Mouse (Mus musculus) CH12.LX (cell line): ENCODE measurements around the gene Psmc3ip. TPM values are rescaled to one million over a fixed set of nuclear protein-coding genes. Genes with fewer than 3 reads are reported as not detected.

Experiments
- DNase-seq: peaks from one replicate; pipeline ENCODE4 v3.0.0-alpha.2; 2013; ENCODE audit errors: extremely low read depth
- H3K27ac ChIP-seq: 2 replicates; pipeline ENCODE4 v1.5.1; 2012; ENCODE audit warnings: low read depth, mild to moderate bottlenecking, control low read depth, moderate library complexity; ENCODE audit not compliant: insufficient read depth
- H3K27me3 ChIP-seq: replicated peaks from 2 replicates; pipeline ENCODE3; 2012; ENCODE audit warnings: inconsistent platforms
- H3K36me3 ChIP-seq, 2 experiments: replicated peaks in 1 of 2; 2 replicates each; pipeline versions ENCODE3 to v1.6.1; 2012; ENCODE audit warnings: inconsistent platforms in 1 of 2, low read length in 1 of 2, mild to moderate bottlenecking in 1 of 2, mixed read lengths in 1 of 2, moderate library complexity in 1 of 2; ENCODE audit not compliant: control insufficient read depth in 1 of 2, insufficient read depth in 1 of 2
- H3K4me1 ChIP-seq, 2 experiments: 2 replicates each; pipeline ENCODE4 v1.6.1; 2012; ENCODE audit warnings: inconsistent platforms in 1 of 2, moderate library complexity in 1 of 2; ENCODE audit not compliant: insufficient read depth in 2 of 2, control insufficient read depth in 1 of 2
- H3K4me2 ChIP-seq: 2 replicates; pipeline ENCODE4 v1.6.1; 2012; ENCODE audit warnings: low read depth, mild to moderate bottlenecking, control low read depth; ENCODE audit not compliant: poor library complexity, insufficient read depth, severe bottlenecking
- H3K4me3 ChIP-seq, 3 experiments: fragments of 150-350 bp in 1 of 3; sonication (generic) in 1 of 3; replicated peaks in 1 of 3; 2 replicates each; pipeline versions ENCODE3 to v1.5.1; 2011 to 2012; ENCODE audit warnings: low read depth in 2 of 3, low read length in 2 of 3, mild to moderate bottlenecking in 2 of 3, moderate library complexity in 2 of 3, control low read depth in 1 of 3, improper control_type of control experiment in 1 of 3, inconsistent platforms in 1 of 3, mixed read lengths in 1 of 3; ENCODE audit not compliant: poor library complexity in 1 of 3
- H3K79me2 ChIP-seq: replicated peaks from 2 replicates; pipeline ENCODE4 v1.6.1; 2012; ENCODE audit warnings: mild to moderate bottlenecking, moderate library complexity; ENCODE audit not compliant: control insufficient read depth, poor library complexity, insufficient read depth, severe bottlenecking; ENCODE audit errors: extremely low read depth
- H3K9ac ChIP-seq: 2 replicates; pipeline ENCODE4 v1.6.1; 2012; ENCODE audit warnings: low read depth, mild to moderate bottlenecking, control low read depth, moderate library complexity; ENCODE audit not compliant: insufficient read depth
- H3K9me3 ChIP-seq: replicated peaks from 2 replicates; pipeline ENCODE3; 2012; ENCODE audit warnings: low read length, inconsistent platforms, mixed read lengths
- BHLHE40 ChIP-seq: IDR thresholded peaks from 2 replicates; pipeline ENCODE4 v1.6.1; 2011; ENCODE audit warnings: mild to moderate bottlenecking, low read depth, low read length, improper control_type of control experiment
- CHD1 ChIP-seq: IDR thresholded peaks from 2 replicates; pipeline ENCODE4 v1.6.1; 2012; ENCODE audit warnings: low read depth, low read length, improper control_type of control experiment, inconsistent platforms
- ELF1 ChIP-seq: IDR thresholded peaks from 2 replicates; pipeline ENCODE4 v1.6.1; 2014; ENCODE audit warnings: low read depth, mild to moderate bottlenecking, inconsistent platforms, low read length, improper control_type of control experiment
- GABPA ChIP-seq: IDR thresholded peaks from 2 replicates; pipeline ENCODE4 v1.6.1; 2012; ENCODE audit warnings: low read depth, low read length, improper control_type of control experiment, inconsistent platforms; ENCODE audit not compliant: insufficient replicate concordance
- HCFC1 ChIP-seq: IDR thresholded peaks from 2 replicates; pipeline ENCODE4 v1.6.1; 2012; ENCODE audit warnings: low read depth, mild to moderate bottlenecking, inconsistent platforms, low read length, improper control_type of control experiment
- IRF4 ChIP-seq: IDR thresholded peaks from 2 replicates; pipeline ENCODE4 v1.6.1; 2014; ENCODE audit warnings: low read depth, mild to moderate bottlenecking, inconsistent platforms, low read length, improper control_type of control experiment
- JUND ChIP-seq: conservative IDR thresholded peaks from 2 replicates; pipeline ENCODE4 v1.6.1; 2011; ENCODE audit warnings: low read depth, low read length, improper control_type of control experiment
- KAT2A ChIP-seq: IDR thresholded peaks from 2 replicates; pipeline ENCODE4 v1.6.1; 2012; ENCODE audit warnings: low read length, improper control_type of control experiment, inconsistent platforms; ENCODE audit not compliant: insufficient replicate concordance
- MAFK ChIP-seq: IDR thresholded peaks from 2 replicates; pipeline ENCODE4 v1.6.1; 2011; ENCODE audit warnings: low read length, improper control_type of control experiment; ENCODE audit not compliant: insufficient replicate concordance
- MAX ChIP-seq: IDR thresholded peaks from 2 replicates; pipeline ENCODE4 v1.6.1; 2011; ENCODE audit warnings: low read length, improper control_type of control experiment
- MEF2A ChIP-seq: IDR thresholded peaks from 2 replicates; pipeline ENCODE4 v1.6.1; 2014; ENCODE audit warnings: low read depth, mild to moderate bottlenecking, inconsistent platforms, low read length, improper control_type of control experiment, borderline replicate concordance
- MXI1 ChIP-seq: IDR thresholded peaks from 2 replicates; pipeline ENCODE4 v1.6.1; 2011; ENCODE audit warnings: mild to moderate bottlenecking, low read depth, low read length, improper control_type of control experiment
- MYC ChIP-seq: IDR thresholded peaks from 2 replicates; pipeline ENCODE4 v1.6.1; 2011; ENCODE audit warnings: low read depth, mild to moderate bottlenecking, improper control_type of control experiment, low read length
- PAX5 ChIP-seq: IDR thresholded peaks from 2 replicates; pipeline ENCODE4 v1.6.1; 2012; ENCODE audit warnings: low read length, inconsistent platforms, mixed read lengths
- RAD21 ChIP-seq: IDR thresholded peaks from 2 replicates; pipeline ENCODE4 v1.6.1; 2011; ENCODE audit warnings: low read depth, mild to moderate bottlenecking, low read length, improper control_type of control experiment, moderate library complexity
- SIN3A ChIP-seq: IDR thresholded peaks from 2 replicates; pipeline ENCODE4 v1.6.1; 2012; ENCODE audit warnings: low read length, improper control_type of control experiment, inconsistent platforms
- TBP ChIP-seq: conservative IDR thresholded peaks from 2 replicates; pipeline ENCODE4 v1.6.1; 2011; ENCODE audit warnings: low read depth, low read length, improper control_type of control experiment
- TCF12 ChIP-seq: IDR thresholded peaks from 2 replicates; pipeline ENCODE4 v1.6.1; 2014; ENCODE audit warnings: low read depth, mild to moderate bottlenecking, inconsistent platforms, low read length, improper control_type of control experiment
- USF2 ChIP-seq: conservative IDR thresholded peaks from 2 replicates; pipeline ENCODE4 v1.6.1; 2011; ENCODE audit warnings: low read depth, low read length, improper control_type of control experiment
- ZC3H11A ChIP-seq: IDR thresholded peaks from 2 replicates; pipeline ENCODE4 v1.6.1; 2012; ENCODE audit warnings: low read depth, mild to moderate bottlenecking, inconsistent platforms, low read length, improper control_type of control experiment
- ZKSCAN1 ChIP-seq: IDR thresholded peaks from 2 replicates; pipeline ENCODE4 v1.6.1; 2012; ENCODE audit warnings: low read depth, inconsistent platforms, low read length, improper control_type of control experiment, borderline replicate concordance
- ZMIZ1 ChIP-seq: IDR thresholded peaks from 2 replicates; pipeline ENCODE4 v1.6.1; 2012; ENCODE audit warnings: low read depth, mild to moderate bottlenecking, inconsistent platforms, low read length, improper control_type of control experiment
- ZNF384 ChIP-seq: IDR thresholded peaks from 2 replicates; pipeline ENCODE4 v1.6.1; 2012; ENCODE audit warnings: low read depth, low read length, improper control_type of control experiment, inconsistent platforms
- dilution Hi-C: fragments of 300-500 bp; cut with MboI; formaldehyde crosslinking; loops from 2 replicates; pipeline ENCODE4 v1.14.3; 2020; ENCODE audit warnings: low sequenced_read_pairs; ENCODE audit not compliant: extremely low pct_unique_long_range_greater_than_20kb, extremely low pct_ligation_motif_present
- in situ Hi-C: fragments of 300-500 bp; cut with MboI; formaldehyde crosslinking; loops from 3 replicates; pipeline ENCODE4 v1.14.3; 2019; ENCODE audit warnings: low sequenced_read_pairs, low pct_ligation_motif_present, low pct_unique_long_range_greater_than_20kb, mixed read lengths
- polyA plus RNA-seq: library from polyadenylated mRNA; unstranded; fragments of >175 nt; gene quantifications from 2 replicates; pipeline ENCODE4 v1.2.1, GENCODE M21; 2012; ENCODE audit warnings: low read depth; ENCODE audit not compliant: insufficient read length
- total RNA-seq, 2 experiments: library from RNA; depleted of rRNA; stranded (reverse); fragments of 300-350 nt in 1 of 2; fragments of >200 nt in 1 of 2; gene quantifications; 2 replicates each; pipeline ENCODE4 v1.2.3; 2012 to 2014

Psmc3ip gene
- total and polyA plus RNA-seq, 3 experiments, result 63.7 to 89.9 (median 85.9) TPM

DNA sequence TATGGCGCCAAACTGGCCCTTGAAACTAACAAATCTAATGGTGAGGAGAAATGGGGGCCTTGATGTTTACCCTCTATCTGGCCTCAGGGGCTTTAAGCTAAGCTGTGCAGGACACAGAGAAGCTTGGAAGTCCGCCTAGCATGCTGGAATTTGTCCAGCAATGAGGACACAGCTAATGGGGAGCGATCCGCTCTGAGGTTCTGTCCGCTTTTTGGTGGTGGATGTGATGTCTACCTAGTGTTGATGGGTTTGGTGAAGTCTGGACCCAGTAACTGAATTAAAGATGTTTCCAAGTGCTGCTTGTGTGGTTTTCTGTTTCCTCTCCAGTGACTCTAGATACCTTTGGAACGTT is 8.9 kb downstream of the Psmc3ip start:
- H3K36me3 ChIP-seq, result peaks cover 38 to 63% of the 10 kb centered on the region in 2 experiments
- H3K9ac ChIP-seq, result peak overlapping the region; percentile 47
- H3K79me2 ChIP-seq, result peaks cover 22% of the 10 kb centered on the region; the same call in 1 of the 2 replicates
- peaks cover under 1% of the 10 kb centered on the region for H3K27me3 ChIP-seq
- peak overlapping the region; percentile 49 to 79 (median 68) for H3K4me3 ChIP-seq
- dilution Hi-C loops, result no loop called here
- H3K9me3 ChIP-seq, result no peaks in the 10 kb centered on the region
- peaks cover 26 to 64% of the 10 kb centered on the region in 2 experiments for H3K4me1 ChIP-seq
- peak overlapping the region; percentile 53 for H3K4me2 ChIP-seq
- TF ChIP-seq ZKSCAN1 (no peak), BHLHE40 (no peak), MYC (no peak), ZMIZ1 (no peak), GABPA (no peak), TBP (no peak), USF2 (no peak), MXI1 (no peak), CHD1 (no peak), MAFK (no peak), RAD21 (no peak), SIN3A (no peak), ELF1 (no peak), TCF12 (no peak), IRF4 (no peak)
- in situ Hi-C loops, result loop anchor here (10.0 kb wide), 1 partner anchor 219 kb away; the partner anchor contains the start of gene Becn1
- DNase-seq, result no peak
- H3K27ac ChIP-seq, result peak overlapping the region; percentile 18

DNA sequence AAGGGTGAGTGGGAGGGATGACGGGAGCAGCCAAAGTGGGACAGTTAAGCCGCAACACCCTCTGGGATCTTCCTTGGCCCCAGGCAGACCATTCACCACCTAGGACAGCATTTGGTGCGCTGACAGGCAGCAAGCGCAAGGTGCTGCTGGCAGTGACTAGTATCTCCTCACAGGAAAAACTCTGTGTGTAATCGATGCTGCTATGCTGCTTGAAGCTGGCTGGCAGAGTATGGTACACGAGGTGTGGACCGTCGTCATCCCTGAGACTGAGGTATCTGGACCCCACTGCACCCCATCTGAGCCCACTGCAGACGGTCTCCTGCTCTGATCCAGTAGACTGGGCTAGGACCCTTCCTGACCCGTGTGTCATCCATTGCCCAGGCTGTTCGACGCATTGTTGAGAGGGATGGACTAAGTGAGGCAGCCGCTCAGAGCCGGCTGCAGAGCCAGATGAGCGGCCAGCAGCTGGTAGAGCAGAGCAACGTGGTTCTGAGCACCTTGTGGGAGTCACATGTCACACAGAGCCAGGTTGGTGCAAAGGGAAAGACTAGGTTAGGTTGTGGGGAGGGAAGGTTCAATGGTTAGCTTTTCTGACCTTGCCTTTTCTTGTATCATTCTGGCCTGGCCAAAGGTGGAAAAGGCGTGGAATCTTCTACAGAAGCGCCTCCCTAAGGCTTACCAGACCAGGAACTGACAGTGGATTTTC is 9.5 kb downstream of the Psmc3ip start:
- TF ChIP-seq JUND (no peak), MAX (no peak), MAFK (no peak), KAT2A (no peak), ZNF384 (no peak), PAX5 (no peak), MEF2A (no peak), HCFC1 (no peak), ZC3H11A (no peak)
- Histone ChIP-seq H3K79me2 (peaks cover 22% of the 10 kb centered on the region; the same call in 1 of the 2 replicates), H3K9ac (peak overlapping the region; percentile 47), H3K27me3 (peaks cover 3% of the 10 kb centered on the region), H3K36me3 (peaks cover 34 to 57% of the 10 kb centered on the region in 2 experiments), H3K27ac (peak overlapping the region; percentile 3; the same call in 1 of the 2 replicates), H3K4me2 (no peak overlapping the region), H3K4me3 (no peak overlapping the region), H3K4me1 (peaks cover 26 to 63% of the 10 kb centered on the region in 2 experiments), H3K9me3 (no peaks in the 10 kb centered on the region)
- in situ Hi-C loops (loop anchor here (10.0 kb wide), 1 partner anchor 219 kb away; the partner anchor contains the start of gene Becn1), dilution Hi-C loops (no loop called here)
- DNase-seq, result no peak
